Comparison of ENCODE assay signal across 10 mouse cellular contexts in the genomic region with DNA sequence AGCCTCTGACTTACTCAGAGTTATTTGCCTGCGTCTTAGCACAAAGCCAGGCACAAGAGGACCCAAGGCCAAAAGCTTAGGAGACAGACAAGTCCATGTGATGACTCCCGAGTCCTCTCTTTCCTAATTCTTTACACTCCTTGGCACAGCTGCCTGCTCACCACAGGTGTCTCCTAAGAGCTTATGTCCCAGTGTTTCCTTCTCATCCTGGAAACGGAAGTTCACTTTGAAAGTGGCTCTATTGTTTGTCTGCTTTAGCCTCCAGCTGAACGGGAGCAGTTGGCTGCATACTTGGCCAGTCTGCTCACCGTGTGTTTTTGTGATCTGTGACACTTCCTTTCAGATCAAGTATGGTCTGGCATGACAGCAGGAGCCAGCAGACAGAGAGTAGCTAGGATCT. TPM values are rescaled to one million over a fixed set of nuclear protein-coding genes. Genes with fewer than 3 reads are reported as not detected.
DNase-seq lines count a peak whose midpoint lies in the region; ATAC-seq and TF ChIP-seq lines count a peak whose summit lies in the region.
"Had no signal": no experiment of that assay in that cellular context is flagged by ENCODE, and none has a peak within 500 bp of the region (broad histone marks: within the 10 kb centered on the region; RNA-seq: fewer than 3 reads in every experiment).

No protein-coding gene starts in this region.

- no peak for TF ChIP-seq CTCF in forebrain, postnatal 0 days (IDR thresholded peaks at IDR 0.05; ENCODE audit: low read depth)

- 0 out of 2 replicates have a peak overlapping the region, but pooled peaks have one; percentile 30 for H3K27ac ChIP-seq in forebrain, embryonic 10.5 days
- H3K27ac ChIP-seq in forebrain, postnatal 0 days (ENCODE audit: low read depth, low read length), result no peak overlapping the region
- peak overlapping the region; percentile 13; the same call in 1 of the 2 replicates for H3K27ac ChIP-seq in midbrain, embryonic 10.5 days (replicated peaks)
- H3K27ac ChIP-seq in midbrain, embryonic 13.5 days, result no peak overlapping the region
- H3K27ac ChIP-seq in hindbrain, embryonic 16.5 days (ENCODE audit: low read depth, low read length), result no peak overlapping the region
- peak overlapping the region; percentile 55; the same call in 1 of the 2 replicates for H3K27ac ChIP-seq in stomach, embryonic 16.5 days (ENCODE audit: low read length)

- no peak overlapping the region for H3K4me3 ChIP-seq in forebrain, embryonic 10.5 days
- no peak overlapping the region for H3K4me3 ChIP-seq in forebrain, postnatal 0 days (ENCODE audit: low read depth, low read length)
- no peak overlapping the region for H3K4me3 ChIP-seq in midbrain, embryonic 10.5 days
- H3K4me3 ChIP-seq in midbrain, embryonic 13.5 days (replicated peaks), result no peak overlapping the region
- no peak overlapping the region for H3K4me3 ChIP-seq in hindbrain, embryonic 16.5 days (ENCODE audit: low read length)
- H3K4me3 ChIP-seq in stomach, embryonic 16.5 days (replicated peaks; ENCODE audit: low read length), result no peak overlapping the region
- H3K4me3 ChIP-seq: erythroblast, embryonic 14.5 days had no signal

- H3K9me3 ChIP-seq in forebrain, embryonic 10.5 days, result no peaks in the 10 kb centered on the region
- no peaks in the 10 kb centered on the region for H3K9me3 ChIP-seq in forebrain, postnatal 0 days (ENCODE audit: low read length)
- H3K9me3 ChIP-seq in midbrain, embryonic 10.5 days (replicated peaks), result no peaks in the 10 kb centered on the region
- H3K9me3 ChIP-seq in midbrain, embryonic 13.5 days, result no peaks in the 10 kb centered on the region
- H3K9me3 ChIP-seq in hindbrain, embryonic 16.5 days (ENCODE audit: control insufficient read depth, low read length), result no peaks in the 10 kb centered on the region
- H3K9me3 ChIP-seq in stomach, embryonic 16.5 days (replicated peaks; ENCODE audit: control insufficient read depth, low read length), result no peaks in the 10 kb centered on the region

- H3K27me3 ChIP-seq in forebrain, embryonic 10.5 days (ENCODE audit: poor library complexity, severe bottlenecking), result no peaks in the 10 kb centered on the region
- no peaks in the 10 kb centered on the region for H3K27me3 ChIP-seq in forebrain, postnatal 0 days (ENCODE audit: insufficient read depth, low read length)
- no peaks in the 10 kb centered on the region for H3K27me3 ChIP-seq in midbrain, embryonic 10.5 days (ENCODE audit: low read depth, poor library complexity, severe bottlenecking)
- no peaks in the 10 kb centered on the region for H3K27me3 ChIP-seq in midbrain, embryonic 13.5 days
- no peaks in the 10 kb centered on the region for H3K27me3 ChIP-seq in hindbrain, embryonic 16.5 days (replicated peaks; ENCODE audit: control insufficient read depth, insufficient read depth, low read length)
- no peaks in the 10 kb centered on the region for H3K27me3 ChIP-seq in stomach, embryonic 16.5 days (ENCODE audit: control insufficient read depth, insufficient read depth, low read length)

- H3K9ac ChIP-seq in forebrain, postnatal 0 days, result no peak overlapping the region
- H3K9ac ChIP-seq in midbrain, embryonic 13.5 days (replicated peaks), result no peak overlapping the region
- no peak overlapping the region for H3K9ac ChIP-seq in hindbrain, embryonic 16.5 days (ENCODE audit: low read depth, low read length)
- no peak overlapping the region for H3K9ac ChIP-seq in stomach, embryonic 16.5 days (ENCODE audit: low read length)

- 32% methylated on average over 5 of the region's 5 CpGs for WGBS in forebrain, embryonic 10.5 days
- WGBS in forebrain, postnatal 0 days, result 11% methylated on average over 5 of the region's 5 CpGs
- 33% methylated on average over 5 of the region's 5 CpGs for WGBS in midbrain, embryonic 10.5 days
- 19% methylated on average over 5 of the region's 5 CpGs for WGBS in midbrain, embryonic 13.5 days
- WGBS in hindbrain, embryonic 16.5 days, result 25% methylated on average over 5 of the region's 5 CpGs
- WGBS in stomach, embryonic 16.5 days, result 23% methylated on average over 5 of the region's 5 CpGs

- no peak overlapping the region for H3K4me2 ChIP-seq in forebrain, postnatal 0 days (ENCODE audit: low read depth)
- no peak overlapping the region for H3K4me2 ChIP-seq in midbrain, embryonic 13.5 days (replicated peaks)
- no peak overlapping the region for H3K4me2 ChIP-seq in hindbrain, embryonic 16.5 days (ENCODE audit: low read length)
- no peak overlapping the region for H3K4me2 ChIP-seq in stomach, embryonic 16.5 days (ENCODE audit: low read depth, low read length)

- peaks cover 19% of the 10 kb centered on the region; the same call in 1 of the 2 replicates for H3K4me1 ChIP-seq in forebrain, embryonic 10.5 days
- H3K4me1 ChIP-seq in forebrain, postnatal 0 days (ENCODE audit: insufficient read depth), result no peaks in the 10 kb centered on the region
- H3K4me1 ChIP-seq in midbrain, embryonic 10.5 days, result peaks cover 15% of the 10 kb centered on the region; the same call in 1 of the 2 replicates
- H3K4me1 ChIP-seq in midbrain, embryonic 13.5 days (replicated peaks), result 0 out of 2 replicates have a peak, but pooled peaks cover 7% of the 10 kb centered on the region
- H3K4me1 ChIP-seq in hindbrain, embryonic 16.5 days (ENCODE audit: control insufficient read depth, insufficient read depth, low read depth, low read length), result no peaks in the 10 kb centered on the region; the same call in 1 of the 2 replicates
- peaks cover 25% of the 10 kb centered on the region for H3K4me1 ChIP-seq in stomach, embryonic 16.5 days (ENCODE audit: control insufficient read depth, insufficient read depth, low read length)

- DNase-seq in forebrain, embryonic 10.5 days (ENCODE audit: extremely low spot score, low spot score), result no peak
- DNase-seq in forebrain, postnatal 0 days, result no peak
- DNase-seq in midbrain, embryonic 10.5 days (ENCODE audit: low spot score), result no peak
- no peak for DNase-seq in MN1 (ENCODE audit: low spot score)

- H3K36me3 ChIP-seq in forebrain, embryonic 10.5 days (replicated peaks), result no peaks in the 10 kb centered on the region
- H3K36me3 ChIP-seq in forebrain, postnatal 0 days (ENCODE audit: insufficient read depth), result no peaks in the 10 kb centered on the region
- H3K36me3 ChIP-seq in midbrain, embryonic 10.5 days, result no peaks in the 10 kb centered on the region
- no peaks in the 10 kb centered on the region for H3K36me3 ChIP-seq in midbrain, embryonic 13.5 days
- H3K36me3 ChIP-seq in hindbrain, embryonic 16.5 days (ENCODE audit: control insufficient read depth, insufficient read depth, low read length), result no peaks in the 10 kb centered on the region
- no peaks in the 10 kb centered on the region for H3K36me3 ChIP-seq in stomach, embryonic 16.5 days (ENCODE audit: control insufficient read depth, insufficient read depth, low read length)

- ATAC-seq in forebrain, postnatal 0 days, result no peak; the same call in 1 of the 2 replicates
- ATAC-seq in midbrain, embryonic 13.5 days, result no peak
- ATAC-seq in hindbrain, embryonic 16.5 days, result peak; percentile 50; the same call in 1 of the 2 replicates
- ATAC-seq in stomach, embryonic 16.5 days (ENCODE audit: insufficient read depth, low FRiP score), result no peak; the same call in 1 of the 2 replicates
- no peak for ATAC-seq in activated CD4-positive, CD25-positive, alpha-beta regulatory T cell, adult 4 months

RNA-seq across cellular contexts. Expression of gene Adm, which starts 41.3 kb away (rescaled TPM):
- polyA plus RNA-seq in forebrain, embryonic 10.5 days (2016; fragmentation: Nextera tagmentation; extraction: Ambion mirVana), result 4.1 and 5.2 TPM in 2 replicates
- 1.9 and 2.0 TPM in 2 replicates for total RNA-seq in forebrain, postnatal 0 days (2014; rRNA removed)
- polyA plus RNA-seq in forebrain, postnatal 0 days (2015; fragmentation: Nextera tagmentation; extraction: Ambion mirVana), result 1.3 and 2.1 TPM in 2 replicates
- 5.8 and 7.1 TPM in 2 replicates for polyA plus RNA-seq in midbrain, embryonic 10.5 days (2016; fragmentation: Nextera tagmentation; extraction: Ambion mirVana)
- polyA plus RNA-seq in midbrain, embryonic 13.5 days (2015; fragmentation: Nextera tagmentation; extraction: Ambion mirVana), result 4.5 TPM in 2 replicates
- polyA plus RNA-seq in hindbrain, embryonic 16.5 days (2015; fragmentation: Nextera tagmentation; extraction: Ambion mirVana), result 4.0 and 5.5 TPM in 2 replicates
- 4.1 and 4.6 TPM in 2 replicates for polyA plus RNA-seq in stomach, embryonic 16.5 days (2015; fragmentation: Nextera tagmentation; extraction: Ambion mirVana)
- not detected for polyA plus RNA-seq in activated CD4-positive, CD25-positive, alpha-beta regulatory T cell, adult 4 months (2017; shearing (Covaris generic))
- total RNA-seq: megakaryocyte progenitor cell, adult 5-6 weeks had no signal
- polyA plus RNA-seq: erythroblast, embryonic 14.5 days had no signal

RNA-seq across cellular contexts. Expression of gene Sbf2, which starts 54.0 kb away (rescaled TPM):
- polyA plus RNA-seq in forebrain, embryonic 10.5 days (2016; fragmentation: Nextera tagmentation; extraction: Ambion mirVana), result 31.0 and 32.3 TPM in 2 replicates
- 74.2 and 88.3 TPM in 2 replicates for total RNA-seq in forebrain, postnatal 0 days (2014; rRNA removed)
- 25.6 and 43.3 TPM in 2 replicates for polyA plus RNA-seq in forebrain, postnatal 0 days (2015; fragmentation: Nextera tagmentation; extraction: Ambion mirVana)
- 29.8 and 36.7 TPM in 2 replicates for polyA plus RNA-seq in midbrain, embryonic 10.5 days (2016; fragmentation: Nextera tagmentation; extraction: Ambion mirVana)
- polyA plus RNA-seq in midbrain, embryonic 13.5 days (2015; fragmentation: Nextera tagmentation; extraction: Ambion mirVana), result 57.6 and 63.2 TPM in 2 replicates
- polyA plus RNA-seq in hindbrain, embryonic 16.5 days (2015; fragmentation: Nextera tagmentation; extraction: Ambion mirVana), result 51.8 and 52.9 TPM in 2 replicates
- polyA plus RNA-seq in stomach, embryonic 16.5 days (2015; fragmentation: Nextera tagmentation; extraction: Ambion mirVana), result 28.4 and 31.6 TPM in 2 replicates
- polyA plus RNA-seq in activated CD4-positive, CD25-positive, alpha-beta regulatory T cell, adult 4 months (2017; shearing (Covaris generic)), result 1 to 10 TPM in 1 of 2 experiments, under 1 TPM in 1; 0.84 to 2.3 TPM
- polyA plus RNA-seq: erythroblast, embryonic 14.5 days had no signal

Comparison
In these comparisons a context has a peak if more than half of its experiments do, and no peak if none do; other contexts are left out.
1. H3K27ac ChIP-seq: peak in forebrain, embryonic 10.5 days (single experiment), midbrain, embryonic 10.5 days (single experiment) and stomach, embryonic 16.5 days (single experiment); none in forebrain, postnatal 0 days (single experiment), midbrain, embryonic 13.5 days (single experiment) and hindbrain, embryonic 16.5 days (single experiment).